Mouse (Mus musculus): ENCODE measurements at regions not wholly inside any gene's neighbourhood (a gene's known extent, or its start where the extent isn't known, plus 50 kb on each side); places are given as distances from the start of the nearest gene placed in this dataset.

GRCm38 (mm10) chr10:18907276-18907960 is 62.6 kb downstream of the Perp start:
- no peak for DNase-seq

- DNase-seq: no peak
These were observed 64.5 kb downstream of the Perp start for GRCm38 (mm10) chr10:18909307-18909706.

- DNase-seq: peak; percentile 71
These were observed 66.1 kb downstream of the Perp start for GRCm38 (mm10) chr10:18910898-18911297.

- DNase-seq: peak; percentile 69
These were observed 72.3 kb downstream of the Perp start for GRCm38 (mm10) chr10:18917120-18917616.

- DNase-seq: no peak
These were observed 78.4 kb downstream of the Perp start for GRCm38 (mm10) chr10:18923088-18923821.

- no peak for DNase-seq
These were observed 83.0 kb downstream of the Perp start for GRCm38 (mm10) chr10:18927811-18928210.

GRCm38 (mm10) chr10:18931344-18931743 is 84.1 kb downstream of the Tnfaip3 start:
- no peak for DNase-seq

- no peak for DNase-seq
These were observed 74.0 kb downstream of the Tnfaip3 start for GRCm38 (mm10) chr10:18941447-18941846.

GRCm38 (mm10) chr10:18941908-18942307 is 73.5 kb downstream of the Tnfaip3 start:
- DNase-seq: no peak

- DNase-seq: no peak
These were observed 72.0 kb downstream of the Tnfaip3 start for GRCm38 (mm10) chr10:18943296-18944075.

- DNase-seq: no peak
These were observed 68.7 kb downstream of the Tnfaip3 start for GRCm38 (mm10) chr10:18946727-18947126.
